Mouse (Mus musculus): ENCODE data around the gene Mpp5. TPM values are rescaled to one million over a fixed set of nuclear protein-coding genes. Genes with fewer than 3 reads are reported as not detected.

Mpp5 gene
- polyA plus RNA-seq (2016; fragmentation: Nextera tagmentation; extraction: Ambion mirVana): 22.7 and 23.5 TPM in 2 replicates

DNA sequence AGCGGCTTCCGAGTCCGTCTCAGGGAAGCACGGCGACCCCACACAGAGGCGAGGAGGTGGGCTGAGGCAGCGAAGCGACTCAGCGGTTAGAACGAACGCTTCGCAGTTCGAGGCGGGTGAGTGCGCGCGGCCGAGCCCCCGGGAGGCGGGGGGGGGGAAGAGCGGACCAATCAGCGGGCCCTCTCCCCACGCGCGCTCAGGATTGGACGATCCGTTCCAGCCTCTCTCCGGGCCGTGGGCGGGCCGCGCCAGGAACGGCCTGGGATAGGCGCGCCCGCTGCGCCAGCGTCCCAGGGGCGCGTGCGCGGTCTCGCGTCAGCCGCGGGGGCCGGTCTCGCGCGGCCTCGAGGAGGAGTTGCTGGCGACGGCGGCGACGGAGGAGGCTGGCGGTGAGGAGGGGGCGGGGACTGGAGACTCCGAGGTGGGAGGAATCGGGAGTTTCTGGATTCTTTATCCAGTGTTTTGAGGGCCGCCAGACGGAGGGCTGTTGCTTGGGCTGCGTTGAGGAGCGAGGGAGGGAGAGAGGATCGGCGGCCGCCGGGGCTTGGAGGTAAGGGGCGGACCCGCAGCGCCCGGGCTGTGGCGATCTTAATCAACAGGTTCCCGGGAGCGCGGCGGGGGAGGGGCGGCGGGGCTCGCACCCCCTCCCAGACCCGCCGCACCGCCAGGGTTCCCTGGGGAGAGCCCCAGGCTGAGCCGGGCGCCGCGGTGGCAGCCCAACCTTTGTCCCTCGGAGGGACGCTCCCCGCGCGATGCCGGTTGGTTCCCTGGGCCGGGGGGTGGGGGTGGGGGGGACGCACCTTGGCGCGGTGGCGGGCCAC lies at the start of gene Mpp5:
Gene Mpp5 (plus strand): TSS at position 351 of the 821 bp plus-strand sequence.
- Histone ChIP-seq H3K36me3 (no peaks in the 10 kb centered on the region), H3K27me3 (peaks cover 3% of the 10 kb centered on the region; the same call in 1 of the 2 replicates), H3K4me3 (replicated peaks) (peak within 1 kb of the TSS; percentile 85), H3K27ac (peak within 1 kb of the TSS; percentile 98), H3K9me3 (no peaks in the 10 kb centered on the region), H3K9ac (replicated peaks) (peak within 1 kb of the TSS; percentile 92), H3K4me2 (peak within 1 kb of the TSS; percentile 87), H3K4me1 (replicated peaks) (peaks cover 9% of the 10 kb centered on the region; the same call in 1 of the 2 replicates)
- peak; percentile 100 for ATAC-seq (ENCODE audit: insufficient number of reproducible peaks, insufficient read depth, low FRiP score, low TSS enrichment, low read depth)
- WGBS: under 1% methylated on average over 82 of the region's 98 CpGs

GRCm38 (mm10) chr12:78717783-78718182 lies 30.9 kb upstream of the Mpp5 start:
- Histone ChIP-seq H3K27ac (no peak overlapping the region), H3K4me1 (replicated peaks) (no peaks in the 10 kb centered on the region), H3K36me3 (no peaks in the 10 kb centered on the region), H3K4me2 (no peak overlapping the region), H3K4me3 (replicated peaks) (no peak overlapping the region), H3K9ac (replicated peaks) (no peak overlapping the region), H3K27me3 (no peaks in the 10 kb centered on the region), H3K9me3 (no peaks in the 10 kb centered on the region)
- WGBS: 73% methylated on average over 2 of the region's 2 CpGs
- no peak for ATAC-seq (ENCODE audit: insufficient number of reproducible peaks, insufficient read depth, low FRiP score, low TSS enrichment, low read depth)

DNA sequence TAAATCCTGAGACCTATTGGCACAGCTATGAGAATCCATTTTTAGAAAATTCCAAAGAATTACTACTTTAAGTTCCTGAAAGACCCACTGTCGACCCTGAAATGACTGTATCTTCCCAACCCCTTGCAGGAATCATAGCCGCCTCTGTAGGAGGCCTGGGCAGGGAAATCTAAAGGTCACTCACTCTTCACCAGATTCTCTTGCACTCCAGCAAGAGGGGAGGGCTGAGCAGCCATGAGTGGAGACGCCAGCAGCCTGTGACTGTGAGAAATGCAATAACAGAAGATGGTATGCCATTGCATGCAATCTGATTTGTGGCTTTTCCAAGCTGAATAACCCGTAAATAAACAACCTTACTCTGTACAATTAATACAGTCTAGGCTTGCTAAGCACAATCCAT lies 21.0 kb upstream of the Mpp5 start:
- WGBS: 69% methylated on average over 4 of the region's 4 CpGs
- Histone ChIP-seq H3K9me3 (no peaks in the 10 kb centered on the region), H3K9ac (replicated peaks) (no peak overlapping the region), H3K4me1 (replicated peaks) (no peaks in the 10 kb centered on the region), H3K36me3 (no peaks in the 10 kb centered on the region), H3K27me3 (no peaks in the 10 kb centered on the region), H3K4me3 (replicated peaks) (no peak overlapping the region), H3K4me2 (no peak overlapping the region), H3K27ac (no peak overlapping the region)
- ATAC-seq (ENCODE audit: insufficient number of reproducible peaks, insufficient read depth, low FRiP score, low TSS enrichment, low read depth): no peak

DNA sequence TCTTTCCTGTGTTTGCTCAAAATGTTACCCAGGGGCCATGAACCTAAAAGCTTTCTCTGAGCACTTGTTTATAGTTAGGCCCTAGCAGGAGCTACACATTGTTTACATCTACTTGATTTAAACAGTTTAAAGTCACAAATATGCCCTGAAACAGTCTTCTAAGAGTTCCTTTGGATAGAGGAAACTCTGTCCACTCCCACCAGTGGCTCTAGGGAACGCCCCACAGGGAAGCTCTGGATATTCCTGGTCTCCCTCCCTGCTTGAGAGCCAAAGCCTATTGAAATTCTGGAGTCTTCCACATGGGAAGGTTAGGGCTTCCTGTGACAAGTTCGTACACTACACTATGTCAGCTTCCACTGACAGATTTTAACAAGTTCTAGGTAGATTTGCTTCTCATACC lies 9.1 kb upstream of the Mpp5 start:
- 60% methylated on average over 2 of the region's 2 CpGs for WGBS
- Histone ChIP-seq H3K27ac (no peak overlapping the region), H3K9me3 (no peaks in the 10 kb centered on the region), H3K9ac (replicated peaks) (no peak overlapping the region), H3K4me3 (replicated peaks) (no peak overlapping the region), H3K4me1 (replicated peaks) (no peaks in the 10 kb centered on the region), H3K4me2 (no peak overlapping the region), H3K27me3 (no peaks in the 10 kb centered on the region), H3K36me3 (no peaks in the 10 kb centered on the region)
- ATAC-seq (ENCODE audit: insufficient number of reproducible peaks, insufficient read depth, low FRiP score, low TSS enrichment, low read depth): no peak

DNA sequence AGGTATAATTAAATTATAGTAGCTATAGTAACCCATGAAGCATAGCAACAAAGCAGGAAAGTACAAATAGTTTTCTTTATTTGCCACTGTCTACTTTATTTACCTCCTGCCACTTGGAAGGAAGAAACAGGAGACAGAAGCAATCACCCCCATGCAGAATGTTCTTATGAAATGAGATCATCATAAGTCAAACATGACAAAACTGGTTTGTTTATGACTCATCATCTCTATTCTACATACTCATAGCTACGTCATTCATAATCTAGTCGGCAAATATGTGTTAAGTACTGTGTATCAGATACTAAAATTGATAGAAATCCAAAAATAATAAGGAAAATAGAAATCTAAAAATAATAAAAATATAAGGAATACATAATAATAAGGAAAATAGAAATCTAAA lies 8.4 kb upstream of the Mpp5 start:
- 95% methylated on average over 2 of the region's 2 CpGs for WGBS
- Histone ChIP-seq H3K36me3 (no peaks in the 10 kb centered on the region), H3K9me3 (no peaks in the 10 kb centered on the region), H3K4me1 (replicated peaks) (no peaks in the 10 kb centered on the region), H3K4me3 (replicated peaks) (no peak overlapping the region), H3K27ac (no peak overlapping the region), H3K9ac (replicated peaks) (no peak overlapping the region), H3K4me2 (no peak overlapping the region), H3K27me3 (no peaks in the 10 kb centered on the region)
- ATAC-seq (ENCODE audit: insufficient number of reproducible peaks, insufficient read depth, low FRiP score, low TSS enrichment, low read depth): no peak

- Histone ChIP-seq H3K9ac (replicated peaks) (no peak overlapping the region), H3K4me2 (no peak overlapping the region), H3K36me3 (no peaks in the 10 kb centered on the region), H3K4me1 (replicated peaks) (peaks cover 9% of the 10 kb centered on the region; the same call in 1 of the 2 replicates), H3K27me3 (peaks cover 3% of the 10 kb centered on the region; the same call in 1 of the 2 replicates), H3K9me3 (no peaks in the 10 kb centered on the region), H3K4me3 (replicated peaks) (no peak overlapping the region), H3K27ac (no peak overlapping the region)
- 78% methylated on average over 6 of the region's 6 CpGs for WGBS
- ATAC-seq (ENCODE audit: insufficient number of reproducible peaks, insufficient read depth, low FRiP score, low TSS enrichment, low read depth): no peak
Observed at GRCm38 (mm10) chr12:78746226-78746625, 2.5 kb upstream of the Mpp5 start.

- Histone ChIP-seq H3K4me2 (peak overlapping the region; percentile 87; the same call in 1 of the 2 replicates), H3K27ac (no peak overlapping the region), H3K4me3 (replicated peaks) (no peak overlapping the region), H3K9me3 (no peaks in the 10 kb centered on the region), H3K36me3 (no peaks in the 10 kb centered on the region), H3K4me1 (replicated peaks) (peaks cover 9% of the 10 kb centered on the region; the same call in 1 of the 2 replicates), H3K9ac (replicated peaks) (no peak overlapping the region), H3K27me3 (peaks cover 3% of the 10 kb centered on the region; the same call in 1 of the 2 replicates)
- WGBS: 56% methylated on average over 1 of the region's 1 CpGs
- ATAC-seq (ENCODE audit: insufficient number of reproducible peaks, insufficient read depth, low FRiP score, low TSS enrichment, low read depth): no peak
Observed at GRCm38 (mm10) chr12:78747406-78747805, 1.3 kb upstream of the Mpp5 start.

GRCm38 (mm10) chr12:78748113-78748512 lies 594 bp upstream of the Mpp5 start:
- peaks cover 3% of the 10 kb centered on the region; the same call in 1 of the 2 replicates for H3K27me3 ChIP-seq
- H3K27ac ChIP-seq: peak overlapping the region; percentile 80
- H3K36me3 ChIP-seq: no peaks in the 10 kb centered on the region
- H3K4me3 ChIP-seq (replicated peaks): peak overlapping the region; percentile 85
- H3K9me3 ChIP-seq: no peaks in the 10 kb centered on the region
- 0% methylated on average over 10 of the region's 10 CpGs for WGBS
- peak overlapping the region; percentile 87 for H3K4me2 ChIP-seq
- ATAC-seq (ENCODE audit: insufficient number of reproducible peaks, insufficient read depth, low FRiP score, low TSS enrichment, low read depth): 0 out of 2 replicates have a peak, but pooled peaks have one; percentile 1
- peak overlapping the region; percentile 67 for H3K9ac ChIP-seq (replicated peaks)
- H3K4me1 ChIP-seq (replicated peaks): peaks cover 9% of the 10 kb centered on the region; the same call in 1 of the 2 replicates

DNA sequence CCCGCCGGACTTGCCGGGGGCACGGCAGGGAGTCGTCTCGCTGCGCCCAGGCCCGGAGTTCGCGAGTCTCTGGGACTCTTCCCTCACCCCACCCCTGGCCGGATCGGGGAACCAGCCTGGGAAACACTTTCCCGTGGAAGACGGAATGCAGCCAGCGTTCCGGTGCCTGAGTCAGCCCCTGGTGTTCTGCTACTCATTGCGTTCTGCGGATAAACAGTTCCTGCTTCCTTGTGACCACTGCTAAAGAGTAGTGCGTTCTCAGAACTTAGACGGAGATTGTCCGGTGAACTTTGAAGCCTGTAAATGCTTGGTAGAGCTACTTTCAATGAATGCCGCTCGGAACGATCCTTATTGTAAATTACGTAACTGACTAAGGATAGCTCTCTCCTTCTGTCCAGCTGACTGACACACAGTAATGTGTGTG lies 683 bp downstream of the Mpp5 start:
- H3K9me3 ChIP-seq: no peaks in the 10 kb centered on the region
- peak overlapping the region; percentile 92 for H3K9ac ChIP-seq (replicated peaks)
- peak overlapping the region; percentile 85 for H3K4me3 ChIP-seq (replicated peaks)
- peaks cover 3% of the 10 kb centered on the region; the same call in 1 of the 2 replicates for H3K27me3 ChIP-seq
- peak overlapping the region; percentile 98 for H3K27ac ChIP-seq
- ATAC-seq (ENCODE audit: insufficient number of reproducible peaks, insufficient read depth, low FRiP score, low TSS enrichment, low read depth): peak; percentile 13
- no peaks in the 10 kb centered on the region for H3K36me3 ChIP-seq
- peaks cover 9% of the 10 kb centered on the region; the same call in 1 of the 2 replicates for H3K4me1 ChIP-seq (replicated peaks)
- WGBS: under 1% methylated on average over 25 of the region's 25 CpGs
- peak overlapping the region; percentile 87 for H3K4me2 ChIP-seq

- no peak overlapping the region for H3K27ac ChIP-seq
- no peak overlapping the region for H3K9ac ChIP-seq (replicated peaks)
- H3K36me3 ChIP-seq: no peaks in the 10 kb centered on the region
- H3K4me2 ChIP-seq: no peak overlapping the region
- ATAC-seq (ENCODE audit: insufficient number of reproducible peaks, insufficient read depth, low FRiP score, low TSS enrichment, low read depth): no peak
- H3K4me3 ChIP-seq (replicated peaks): no peak overlapping the region
- no peaks in the 10 kb centered on the region for H3K27me3 ChIP-seq
- H3K4me1 ChIP-seq (replicated peaks): no peaks in the 10 kb centered on the region
- H3K9me3 ChIP-seq: no peaks in the 10 kb centered on the region
Observed at GRCm38 (mm10) chr12:78761979-78762378, 13.3 kb downstream of the Mpp5 start.

DNA sequence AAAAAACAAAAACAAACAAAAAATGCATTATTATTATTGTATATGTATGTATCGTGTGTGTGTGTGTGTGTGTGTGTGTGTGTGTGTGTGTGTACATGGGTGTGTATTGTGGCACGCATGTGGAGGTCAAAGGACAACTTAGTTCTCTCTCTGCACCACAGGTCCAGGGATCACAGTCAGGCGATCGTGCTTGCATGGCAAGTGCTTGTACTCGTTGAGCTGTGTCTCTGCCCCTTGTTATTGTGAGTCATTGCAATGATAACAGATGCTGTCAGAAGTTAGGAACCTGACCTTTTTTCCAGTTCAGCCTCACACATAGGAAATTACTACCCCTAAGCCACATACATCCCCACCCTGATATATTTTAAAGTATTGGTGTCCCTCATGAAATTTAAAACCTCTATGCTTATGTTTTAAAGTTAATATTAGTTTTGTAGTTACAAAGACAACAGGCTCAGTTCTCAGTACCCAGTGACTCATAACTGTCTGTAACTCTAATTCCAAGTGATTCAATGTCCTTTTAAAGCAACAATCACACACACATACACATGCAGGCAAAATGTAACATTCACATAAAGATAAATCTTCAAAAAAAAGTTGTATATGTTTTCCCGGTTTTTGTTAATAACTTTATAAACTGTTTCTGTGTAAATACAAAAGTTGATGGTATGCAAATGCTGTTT lies 20.5 kb downstream of the Mpp5 start:
- Histone ChIP-seq H3K36me3 (no peaks in the 10 kb centered on the region), H3K4me3 (replicated peaks) (no peak overlapping the region), H3K27me3 (no peaks in the 10 kb centered on the region), H3K4me2 (no peak overlapping the region), H3K9me3 (no peaks in the 10 kb centered on the region), H3K27ac (no peak overlapping the region), H3K9ac (replicated peaks) (no peak overlapping the region), H3K4me1 (replicated peaks) (no peaks in the 10 kb centered on the region)
- WGBS: 83% methylated on average over 6 of the region's 6 CpGs
- no peak for ATAC-seq (ENCODE audit: insufficient number of reproducible peaks, insufficient read depth, low FRiP score, low TSS enrichment, low read depth)
